Mouse (Mus musculus): ENCODE results near the gene Kcnmb1.
A peak's percentile ranks its signal among the peaks of the same experiment; 100 is the strongest.

The Kcnmb1 gene

GRCm38 (mm10) chr11:34001938-34002592, 39.3 kb downstream of the Kcnmb1 start:
- DNase-seq (ENCODE audit: low spot score), result peak; percentile 80

- no peak for DNase-seq (ENCODE audit: low spot score)
Observed at GRCm38 (mm10) chr11:34002593-34002965, 39.8 kb downstream of the Kcnmb1 start.

- no peak for DNase-seq (ENCODE audit: low spot score)
Observed at GRCm38 (mm10) chr11:34007616-34008015, 44.8 kb downstream of the Kcnmb1 start.

GRCm38 (mm10) chr11:34008214-34008613, 45.4 kb downstream of the Kcnmb1 start:
- DNase-seq (ENCODE audit: low spot score), result no peak

- DNase-seq (ENCODE audit: low spot score), result peak; percentile 77
Observed at GRCm38 (mm10) chr11:34008702-34009101, 45.9 kb downstream of the Kcnmb1 start.

GRCm38 (mm10) chr11:34009316-34010087, 46.7 kb downstream of the Kcnmb1 start:
- no peak for DNase-seq (ENCODE audit: low spot score)

GRCm38 (mm10) chr11:34010133-34010858, 47.5 kb downstream of the Kcnmb1 start:
- DNase-seq (ENCODE audit: low spot score), result no peak

GRCm38 (mm10) chr11:34010859-34011172, 48.0 kb downstream of the Kcnmb1 start:
- no peak for DNase-seq (ENCODE audit: low spot score)

- DNase-seq (ENCODE audit: low spot score), result no peak
Observed at GRCm38 (mm10) chr11:34012007-34012652, 49.3 kb downstream of the Kcnmb1 start.
